Mouse (Mus musculus) olfactory bulb, adult 2 months (tissue): Measurements from ENCODE around the gene Arl15.

Experiments used
- CTCF ChIP-seq: fragments of 200-500 bp; IDR thresholded peaks from 2 replicates; pipeline ENCODE4 v1.5.1; 2012; ENCODE audit warnings: low read depth, mild to moderate bottlenecking, low read length, moderate library complexity; ENCODE audit not compliant: insufficient read depth
- POLR2A ChIP-seq: fragments of 200-500 bp; IDR thresholded peaks from 2 replicates; pipeline ENCODE4 v1.6.1; 2012; ENCODE audit warnings: mild to moderate bottlenecking, low read depth, low read length, moderate library complexity; ENCODE audit not compliant: insufficient read depth

DNA sequence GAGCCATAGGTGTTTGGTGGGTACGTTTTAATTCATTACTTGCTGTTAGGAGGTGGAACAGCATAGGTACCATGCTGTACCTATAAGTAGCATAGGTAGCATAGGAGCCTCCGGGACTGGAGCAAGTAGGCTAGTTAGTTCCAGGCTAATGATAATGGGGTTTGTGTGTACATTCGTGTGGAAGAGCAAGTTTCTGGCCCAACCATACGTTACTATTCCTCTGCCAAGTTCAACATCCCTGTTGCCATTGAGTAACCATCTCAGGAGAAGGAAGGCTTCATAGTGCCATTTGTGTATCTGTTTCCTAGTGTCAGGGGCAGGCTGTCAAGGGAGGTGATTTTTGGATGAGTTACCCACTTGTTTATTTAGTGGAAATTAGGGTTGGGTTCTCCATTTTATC lies 141.4 kb downstream of the Arl15 start:
- TF ChIP-seq POLR2A (no peak), CTCF (no peak)
